Mouse (Mus musculus): ENCODE data around the gene Cdk11b. TPM values are rescaled to one million over a fixed set of nuclear protein-coding genes. Genes with fewer than 3 reads are reported as not detected.

Cdk11b gene
- polyA plus RNA-seq, 1 experiment from 2014 or later: 50.0 TPM

DNA sequence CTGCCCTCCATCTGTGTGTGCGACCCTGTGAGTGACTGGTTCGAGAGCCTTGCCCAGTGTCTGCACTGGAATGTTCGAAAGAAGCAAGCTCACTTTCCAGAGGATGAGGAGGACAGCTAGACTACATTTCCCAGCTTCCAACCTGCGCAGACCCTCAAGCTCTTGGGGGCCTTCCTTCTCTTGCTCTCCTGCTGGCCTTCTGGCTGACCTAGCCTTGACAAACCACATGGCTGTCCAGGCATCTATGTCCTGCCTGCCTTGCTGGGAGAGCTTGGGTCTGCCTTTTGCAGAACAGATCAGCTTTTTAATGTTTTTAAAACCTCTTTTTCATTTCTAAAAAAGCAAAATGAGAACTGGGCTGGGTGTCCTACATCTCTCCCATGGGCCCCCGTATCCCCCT is 35.3 kb upstream of the Cdk11b start:
- H3K9ac ChIP-seq (ENCODE audit: low read depth, low read length): no peak overlapping the region
- ATAC-seq: no peak
- 93% methylated on average over 5 of the region's 5 CpGs for WGBS

GRCm38 (mm10) chr4:155591012-155591719 is 33.5 kb upstream of the Cdk11b start:
- H3K36me3 ChIP-seq (ENCODE audit: control insufficient read depth, insufficient read depth, low read length): peaks cover 35% of the 10 kb centered on the region
- H3K4me3 ChIP-seq (ENCODE audit: low read length): no peak overlapping the region
- no peak overlapping the region for H3K9ac ChIP-seq (ENCODE audit: low read depth, low read length)
- no peaks in the 10 kb centered on the region for H3K4me1 ChIP-seq (ENCODE audit: control insufficient read depth, insufficient read depth, low read depth, low read length)
- H3K27ac ChIP-seq (ENCODE audit: low read depth, low read length): no peak overlapping the region
- H3K4me2 ChIP-seq (ENCODE audit: low read length): no peak overlapping the region
- H3K9me3 ChIP-seq (ENCODE audit: control insufficient read depth, low read length): no peaks in the 10 kb centered on the region
- no peak for ATAC-seq
- WGBS: 89% methylated on average over 7 of the region's 7 CpGs
- no peaks in the 10 kb centered on the region for H3K27me3 ChIP-seq (replicated peaks; ENCODE audit: control insufficient read depth, insufficient read depth, low read length)

More for the DNA sequence above, 35.3 kb upstream of the Cdk11b start:
- peaks cover 46% of the 10 kb centered on the region for H3K36me3 ChIP-seq (ENCODE audit: control insufficient read depth, insufficient read depth, low read length)
- H3K4me3 ChIP-seq (ENCODE audit: low read length): no peak overlapping the region
- H3K4me2 ChIP-seq (ENCODE audit: low read length): no peak overlapping the region
- H3K9me3 ChIP-seq (ENCODE audit: control insufficient read depth, low read length): no peaks in the 10 kb centered on the region
- no peaks in the 10 kb centered on the region for H3K4me1 ChIP-seq (ENCODE audit: control insufficient read depth, insufficient read depth, low read depth, low read length)
- no peak overlapping the region for H3K27ac ChIP-seq (ENCODE audit: low read depth, low read length)
- no peaks in the 10 kb centered on the region for H3K27me3 ChIP-seq (replicated peaks; ENCODE audit: control insufficient read depth, insufficient read depth, low read length)

GRCm38 (mm10) chr4:155593780-155594179 is 30.9 kb upstream of the Cdk11b start:
- Histone ChIP-seq H3K4me3 (ENCODE audit: low read length) (no peak overlapping the region), H3K27me3 (replicated peaks; ENCODE audit: control insufficient read depth, insufficient read depth, low read length) (no peaks in the 10 kb centered on the region), H3K27ac (ENCODE audit: low read depth, low read length) (no peak overlapping the region), H3K4me2 (ENCODE audit: low read length) (no peak overlapping the region), H3K4me1 (ENCODE audit: control insufficient read depth, insufficient read depth, low read depth, low read length) (no peaks in the 10 kb centered on the region), H3K9me3 (ENCODE audit: control insufficient read depth, low read length) (no peaks in the 10 kb centered on the region), H3K36me3 (ENCODE audit: control insufficient read depth, insufficient read depth, low read length) (peaks cover 12% of the 10 kb centered on the region), H3K9ac (ENCODE audit: low read depth, low read length) (no peak overlapping the region)
- no peak for ATAC-seq
- 38% methylated on average over 1 of the region's 1 CpGs for WGBS

DNA sequence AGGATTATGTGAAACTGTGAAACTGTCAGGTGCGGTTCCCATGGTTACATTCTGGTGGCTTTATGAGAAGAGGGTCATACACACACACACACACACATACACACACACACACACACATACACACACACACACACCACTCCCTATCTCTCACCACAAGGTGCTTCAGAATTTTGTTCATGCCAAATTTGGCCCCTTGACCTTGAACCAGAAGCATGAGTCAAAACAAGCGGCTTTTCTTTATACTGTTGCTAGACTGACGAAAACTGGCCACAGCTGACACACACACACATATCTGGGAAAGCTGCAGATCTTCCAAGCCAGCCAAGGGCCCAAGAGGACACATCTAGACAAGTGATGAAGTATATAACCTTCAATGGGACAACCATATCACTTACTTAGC is 28.9 kb upstream of the Cdk11b start:
- 90% methylated on average over 3 of the region's 3 CpGs for WGBS
- H3K9ac ChIP-seq (ENCODE audit: low read depth, low read length): no peak overlapping the region
- H3K9me3 ChIP-seq (ENCODE audit: control insufficient read depth, low read length): no peaks in the 10 kb centered on the region
- no peaks in the 10 kb centered on the region for H3K27me3 ChIP-seq (replicated peaks; ENCODE audit: control insufficient read depth, insufficient read depth, low read length)
- no peaks in the 10 kb centered on the region for H3K36me3 ChIP-seq (ENCODE audit: control insufficient read depth, insufficient read depth, low read length)
- no peak overlapping the region for H3K4me3 ChIP-seq (ENCODE audit: low read length)
- H3K27ac ChIP-seq (ENCODE audit: low read depth, low read length): no peak overlapping the region
- ATAC-seq: no peak
- no peak overlapping the region for H3K4me2 ChIP-seq (ENCODE audit: low read length)
- no peaks in the 10 kb centered on the region for H3K4me1 ChIP-seq (ENCODE audit: control insufficient read depth, insufficient read depth, low read depth, low read length)

- Histone ChIP-seq H3K9ac (ENCODE audit: low read depth, low read length) (no peak overlapping the region), H3K27ac (ENCODE audit: low read depth, low read length) (no peak overlapping the region), H3K36me3 (ENCODE audit: control insufficient read depth, insufficient read depth, low read length) (no peaks in the 10 kb centered on the region), H3K9me3 (ENCODE audit: control insufficient read depth, low read length) (no peaks in the 10 kb centered on the region), H3K27me3 (replicated peaks; ENCODE audit: control insufficient read depth, insufficient read depth, low read length) (no peaks in the 10 kb centered on the region), H3K4me3 (ENCODE audit: low read length) (no peak overlapping the region), H3K4me1 (ENCODE audit: control insufficient read depth, insufficient read depth, low read depth, low read length) (no peaks in the 10 kb centered on the region), H3K4me2 (ENCODE audit: low read length) (no peak overlapping the region)
- no peak for ATAC-seq
- WGBS: 75% methylated on average over 5 of the region's 5 CpGs
Observed at GRCm38 (mm10) chr4:155596606-155597005, 28.0 kb upstream of the Cdk11b start.

DNA sequence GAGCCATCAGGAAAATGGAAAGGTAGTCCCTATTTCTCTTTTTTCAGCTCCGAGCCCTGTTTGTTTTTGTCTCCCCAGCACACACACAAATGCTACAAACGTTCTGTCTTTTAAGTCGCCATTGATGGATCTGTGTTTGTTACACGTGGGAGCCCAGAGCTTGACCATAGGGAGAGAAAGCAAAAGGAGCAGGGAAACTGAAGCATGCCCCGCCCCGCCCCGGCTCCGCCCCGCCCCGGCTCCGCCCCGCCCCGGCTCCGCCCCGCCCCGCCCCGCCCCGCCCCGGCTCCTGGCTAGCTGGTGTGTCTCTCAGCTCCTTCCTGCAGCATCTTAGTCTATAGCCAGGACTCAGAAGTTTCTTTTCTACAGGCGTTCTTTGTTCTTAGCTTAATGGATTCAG is 26.1 kb upstream of the Cdk11b start:
- WGBS: 21% methylated on average over 19 of the region's 20 CpGs
- Histone ChIP-seq H3K9me3 (ENCODE audit: control insufficient read depth, low read length) (no peaks in the 10 kb centered on the region), H3K4me3 (ENCODE audit: low read length) (no peak overlapping the region), H3K27me3 (replicated peaks; ENCODE audit: control insufficient read depth, insufficient read depth, low read length) (no peaks in the 10 kb centered on the region), H3K4me1 (ENCODE audit: control insufficient read depth, insufficient read depth, low read depth, low read length) (peaks cover 11% of the 10 kb centered on the region), H3K36me3 (ENCODE audit: control insufficient read depth, insufficient read depth, low read length) (no peaks in the 10 kb centered on the region), H3K4me2 (ENCODE audit: low read length) (no peak overlapping the region), H3K9ac (ENCODE audit: low read depth, low read length) (no peak overlapping the region), H3K27ac (ENCODE audit: low read depth, low read length) (no peak overlapping the region)
- ATAC-seq: no peak

DNA sequence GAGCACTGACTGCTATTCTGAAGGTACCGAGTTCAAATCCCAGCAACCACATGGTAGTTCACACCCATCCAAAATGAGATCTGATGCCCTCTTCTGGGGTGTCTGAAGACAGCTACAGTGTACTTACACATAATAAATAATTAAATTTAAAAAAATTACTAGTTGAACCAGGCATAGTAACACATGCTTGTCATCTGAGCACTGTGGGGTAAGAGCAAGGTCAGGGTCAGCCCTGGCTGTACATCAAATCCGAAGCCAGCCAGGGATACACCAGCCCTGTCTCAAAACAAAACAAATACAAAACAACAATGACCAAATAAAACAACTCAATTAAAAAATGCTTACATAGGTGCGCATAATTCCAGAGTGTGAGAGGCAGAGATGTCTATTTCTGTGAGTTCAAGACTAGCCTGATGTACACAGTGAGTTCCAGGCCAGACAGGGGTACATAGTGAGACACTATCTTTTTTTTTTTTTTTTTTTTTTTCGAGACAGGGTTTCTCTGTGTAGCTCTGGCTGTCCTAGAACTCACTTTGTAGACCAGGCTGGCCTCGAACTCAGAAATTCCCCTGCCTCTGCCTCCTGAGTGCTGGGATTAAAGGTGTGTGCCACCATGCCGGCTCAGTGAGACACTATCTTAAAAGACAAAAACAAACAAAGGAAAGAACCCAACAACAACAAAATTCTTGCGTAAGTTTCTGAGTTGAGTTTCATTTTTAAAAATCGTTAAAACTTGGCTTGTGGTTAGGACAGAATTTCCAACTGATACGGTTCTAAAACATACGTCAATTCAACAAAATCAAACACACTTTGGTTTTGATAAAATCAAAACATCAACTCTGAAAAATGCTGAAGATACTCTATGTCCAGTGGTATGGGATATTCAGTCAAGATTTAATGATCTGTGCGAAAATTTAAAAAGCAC is 24.5 kb upstream of the Cdk11b start:
- ATAC-seq: no peak
- peak overlapping the region; percentile 59 for H3K4me2 ChIP-seq (ENCODE audit: low read length)
- no peaks in the 10 kb centered on the region for H3K9me3 ChIP-seq (ENCODE audit: control insufficient read depth, low read length)
- peak overlapping the region; percentile 100 for H3K27ac ChIP-seq (ENCODE audit: low read depth, low read length)
- peak overlapping the region; percentile 94; the same call in 1 of the 2 replicates for H3K9ac ChIP-seq (ENCODE audit: low read depth, low read length)
- peaks cover 11% of the 10 kb centered on the region for H3K4me1 ChIP-seq (ENCODE audit: control insufficient read depth, insufficient read depth, low read depth, low read length)
- H3K36me3 ChIP-seq (ENCODE audit: control insufficient read depth, insufficient read depth, low read length): no peaks in the 10 kb centered on the region
- 88% methylated on average over 10 of the region's 11 CpGs for WGBS
- peak overlapping the region; percentile 91 for H3K4me3 ChIP-seq (ENCODE audit: low read length)
- H3K27me3 ChIP-seq (replicated peaks; ENCODE audit: control insufficient read depth, insufficient read depth, low read length): no peaks in the 10 kb centered on the region

- Histone ChIP-seq H3K4me1 (ENCODE audit: control insufficient read depth, insufficient read depth, low read depth, low read length) (peaks cover 11% of the 10 kb centered on the region), H3K9ac (ENCODE audit: low read depth, low read length) (peak within 1 kb of the TSS; percentile 94), H3K9me3 (ENCODE audit: control insufficient read depth, low read length) (no peaks in the 10 kb centered on the region), H3K27me3 (replicated peaks; ENCODE audit: control insufficient read depth, insufficient read depth, low read length) (no peaks in the 10 kb centered on the region), H3K27ac (ENCODE audit: low read depth, low read length) (peak within 1 kb of the TSS; percentile 100), H3K36me3 (ENCODE audit: control insufficient read depth, insufficient read depth, low read length) (no peaks in the 10 kb centered on the region), H3K4me3 (ENCODE audit: low read length) (peak within 1 kb of the TSS; percentile 91), H3K4me2 (ENCODE audit: low read length) (peak within 1 kb of the TSS; percentile 59)
- peak; percentile 97 for ATAC-seq
- under 1% methylated on average over 60 of the region's 65 CpGs for WGBS
Observed at GRCm38 (mm10) chr4:155601091-155601996, 23.3 kb upstream of the Cdk11b start, which contains the start of gene Slc35e2. Gene Slc35e2 (plus strand): TSS chr4:155601416.
